Mouse (Mus musculus) layer of hippocampus, adult 9-11 months (tissue): ENCODE measurements around the gene Spryd4.
"Not testable (repeated sequence)": the region's sequence is repeated elsewhere in the genome, so short reads cannot be mapped to it uniquely, and the experiment has no call there.

Experiments
- DNase-seq: peaks from one replicate; pipeline ENCODE4 v3.0.0; 2022

The Spryd4 gene

DNA sequence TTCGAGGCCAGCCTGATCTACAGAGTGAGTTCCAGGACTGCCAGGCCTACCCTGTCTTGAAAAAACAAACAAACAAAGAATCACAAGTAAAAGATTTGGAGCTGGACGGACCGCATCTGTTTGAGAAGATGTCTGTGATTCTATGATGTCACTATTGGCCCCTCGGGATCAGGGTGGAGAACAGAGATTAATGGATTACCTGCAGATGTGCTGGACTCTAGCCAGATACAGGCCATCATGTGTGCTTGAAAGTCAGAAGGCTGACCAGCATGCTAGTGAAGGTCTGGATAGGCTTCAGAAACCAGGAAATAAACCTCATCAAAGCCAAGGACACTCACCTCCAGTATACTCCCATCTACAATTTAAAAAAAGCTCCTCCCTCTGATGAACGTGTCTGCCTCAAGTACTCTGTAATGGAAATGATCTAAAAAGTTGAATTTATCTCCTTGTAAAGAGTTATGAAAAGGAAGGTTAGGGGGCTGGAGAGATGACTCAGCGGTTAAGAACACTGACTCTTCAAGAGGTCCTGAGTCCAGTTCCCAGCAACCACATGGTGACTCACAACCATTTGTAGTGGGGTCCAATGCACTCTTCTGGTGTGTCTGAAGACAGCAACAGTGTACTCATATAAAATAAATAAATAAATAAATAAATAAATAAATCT, 26.2 kb downstream of the Spryd4 start:
- DNase-seq: no peak

DNA sequence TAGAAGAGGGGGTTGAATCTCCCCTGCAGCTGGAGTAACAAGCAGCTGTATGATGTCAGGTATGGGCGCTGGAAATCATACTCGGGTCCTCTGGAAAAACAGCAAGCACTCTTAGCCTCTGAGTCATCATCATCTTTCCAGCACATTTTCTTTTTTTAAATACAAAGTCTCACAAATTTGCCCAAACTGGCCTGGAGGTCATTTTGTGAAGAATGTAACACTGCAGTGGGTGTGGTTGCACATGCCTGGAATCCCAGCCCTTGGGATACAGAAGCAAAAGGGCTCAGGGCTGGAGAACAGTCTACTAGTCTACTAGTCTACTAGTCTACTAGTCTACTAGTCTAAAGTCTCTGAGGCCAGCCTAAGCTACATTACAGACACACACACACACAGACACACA, 27.3 kb downstream of the Spryd4 start:
- no peak for DNase-seq

DNA sequence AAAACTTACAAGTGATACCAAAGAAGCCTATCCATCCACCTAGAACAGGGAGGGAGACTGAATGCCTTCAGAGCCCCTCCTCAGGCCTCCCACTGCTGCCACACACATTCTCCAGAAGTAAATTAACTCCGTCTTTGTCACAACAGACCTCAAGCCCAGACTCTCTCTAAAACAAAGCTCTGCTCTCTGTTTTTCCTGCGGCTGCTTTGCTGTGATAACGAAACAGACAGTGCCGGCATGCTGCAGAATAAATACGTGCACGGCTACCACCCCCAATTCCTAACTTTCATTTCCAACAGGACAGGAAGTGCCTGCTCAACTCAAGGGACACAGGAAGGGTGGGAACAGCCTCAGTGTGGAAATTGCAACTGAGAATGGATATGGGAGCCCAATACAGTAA, 31.6 kb downstream of the Spryd4 start, which contains the start of gene Rbms2:
Gene Rbms2, minus strand, starts transcription at position 309 of the 400 bp plus-strand sequence.
- no peak for DNase-seq

DNA sequence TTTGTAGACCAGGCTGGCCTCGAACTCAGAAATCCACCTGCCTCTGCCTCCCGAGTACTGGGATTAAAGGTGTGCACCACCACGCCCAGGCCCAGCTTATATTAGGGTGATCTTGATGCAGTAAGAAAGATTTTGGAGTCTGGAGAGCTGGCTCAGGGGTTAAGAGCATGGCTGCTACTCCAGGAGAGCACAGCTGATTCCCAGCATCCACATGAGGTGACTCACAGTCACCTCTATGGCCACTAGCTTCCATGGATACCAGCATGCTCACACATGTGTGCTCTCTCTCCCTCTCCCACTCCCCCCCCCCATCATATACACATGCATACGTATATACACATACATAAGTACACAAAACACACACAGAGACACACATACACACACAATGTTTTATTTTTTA, 34.3 kb downstream of the Spryd4 start:
- no peak for DNase-seq

DNA sequence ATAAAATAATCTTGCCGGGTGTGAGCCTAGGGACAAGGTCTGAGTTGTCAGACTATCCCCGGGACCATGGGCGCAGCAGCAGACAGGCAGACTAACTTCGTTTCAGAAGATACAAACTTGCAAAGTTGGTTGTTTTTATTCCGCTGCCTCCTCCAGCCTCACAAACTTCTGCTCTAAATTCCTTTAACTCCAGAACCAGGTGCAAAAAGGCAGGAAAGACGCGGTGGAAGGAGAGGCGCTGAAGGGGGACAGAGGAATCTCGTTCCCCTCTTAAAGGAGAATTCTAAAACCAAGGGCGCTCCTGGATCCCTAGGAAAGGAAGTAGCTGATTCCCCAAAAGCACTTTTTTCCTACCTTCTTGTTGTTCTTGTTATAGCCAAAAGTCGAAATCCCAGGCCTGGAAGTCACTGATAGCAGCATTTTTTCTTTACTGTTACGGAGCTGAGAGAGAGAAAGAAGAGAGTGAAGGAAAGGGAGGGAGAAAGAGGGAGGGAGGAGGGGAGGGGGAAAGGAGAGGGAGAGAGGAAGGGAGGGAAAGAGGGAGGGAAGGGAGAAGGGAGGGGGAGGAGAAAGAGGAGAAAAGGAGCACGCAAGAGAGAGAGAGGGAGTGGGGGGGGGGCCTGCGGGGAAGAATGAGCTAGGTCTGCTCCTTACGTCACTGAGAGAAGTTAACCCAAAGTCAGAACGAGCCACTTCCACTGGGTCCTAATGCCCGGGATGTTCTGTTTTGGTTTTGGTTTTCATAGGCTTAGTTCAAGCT, 35.4 kb downstream of the Spryd4 start:
- peak; percentile 61 for DNase-seq

DNA sequence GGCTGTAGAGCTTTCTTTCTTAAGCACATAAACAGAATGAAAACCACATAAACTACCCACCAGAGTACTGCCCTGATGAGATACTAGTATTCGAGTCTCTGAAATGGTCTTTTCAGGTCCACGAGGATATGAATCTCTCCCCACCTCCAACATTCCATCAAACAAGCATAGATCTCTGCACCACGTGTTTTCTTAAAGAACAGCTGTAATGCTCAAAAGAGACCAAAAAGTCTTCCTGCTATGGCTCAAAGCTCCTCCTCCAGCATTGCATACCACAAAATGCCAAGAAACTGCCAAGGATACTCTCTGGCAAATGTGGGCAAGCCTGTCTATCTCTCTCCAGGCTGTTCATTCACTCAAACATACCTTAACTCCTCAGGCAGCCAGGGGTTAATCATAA, 36.3 kb downstream of the Spryd4 start:
- no peak for DNase-seq

DNA sequence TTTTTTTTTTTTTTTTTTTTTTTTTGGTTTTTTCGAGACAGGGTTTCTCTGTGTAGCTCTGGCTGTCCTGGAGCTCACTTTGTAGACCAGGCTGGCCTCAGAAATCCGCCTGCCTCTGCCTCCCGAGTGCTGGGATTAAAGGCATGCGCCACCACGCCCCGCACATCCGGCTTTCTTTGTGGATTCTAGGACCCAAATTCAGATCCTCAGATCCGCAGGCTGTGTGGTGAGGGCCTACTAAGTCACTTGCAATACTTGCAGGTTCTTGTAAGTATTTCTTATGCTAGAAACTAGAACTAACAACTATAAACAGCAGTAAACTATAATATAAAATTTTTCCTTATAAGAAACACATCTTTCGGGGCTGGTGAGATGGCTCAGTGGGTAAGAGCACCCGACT, 40.3 kb downstream of the Spryd4 start:
- not testable (repeated sequence) for DNase-seq

DNA sequence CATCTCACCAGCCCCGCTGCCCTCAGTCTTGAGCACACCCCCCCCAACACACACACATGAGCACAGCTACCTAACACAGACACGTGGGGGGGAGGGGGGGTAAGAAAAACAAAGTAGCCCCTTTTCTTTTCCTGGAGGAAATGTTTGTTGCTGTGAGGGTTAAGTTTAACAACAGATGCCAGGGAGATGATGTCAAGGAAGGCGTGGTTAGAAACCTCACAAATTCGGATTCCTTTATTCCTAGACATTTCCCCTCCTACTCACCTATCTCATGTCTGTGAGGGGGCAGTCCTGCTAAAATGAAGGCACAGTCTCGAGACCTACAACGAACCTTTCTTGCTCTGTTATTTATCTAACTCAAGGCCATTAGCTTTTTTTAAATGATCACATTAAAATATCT, 44.5 kb downstream of the Spryd4 start:
- DNase-seq: no peak

DNA sequence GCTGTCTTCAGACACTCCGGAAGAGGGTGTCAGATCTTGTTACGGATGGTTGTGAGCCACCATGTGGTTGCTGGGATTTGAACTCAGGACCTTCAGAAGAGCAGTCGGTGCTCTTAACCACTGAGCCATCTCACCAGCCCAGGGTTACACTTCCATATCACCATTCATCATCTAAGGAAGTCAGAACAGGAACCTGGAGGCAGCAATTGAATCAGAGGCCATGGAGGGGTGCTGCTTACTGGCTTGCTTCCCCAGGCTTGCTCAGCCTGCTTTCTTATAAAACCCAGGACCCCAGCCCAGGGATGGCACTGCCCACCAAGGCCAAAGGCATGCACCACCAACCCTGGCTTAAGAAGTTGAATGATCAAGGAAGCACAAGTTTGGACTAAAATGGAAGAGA, 45.9 kb downstream of the Spryd4 start:
- DNase-seq: not testable (repeated sequence)
